Mouse (Mus musculus): ENCODE data around the gene Try4.

- peak; percentile 19; the same call in 1 of the 2 replicates for TF ChIP-seq CTCF (IDR thresholded peaks at IDR 0.05)
- TF ChIP-seq EP300 (IDR thresholded peaks at IDR 0.05) = no peak
Measured at GRCm38 (mm10) chr6:41262796-41263195, 39.3 kb upstream of the Try4 start.
